Mouse (Mus musculus): Measurements from ENCODE around the gene Arhgap15. TPM values are rescaled to one million over a fixed set of nuclear protein-coding genes. Genes with fewer than 3 reads are reported as not detected.

Gene Arhgap15
- polyA plus RNA-seq, 1 experiment from 2014 or later = not detected

DNA sequence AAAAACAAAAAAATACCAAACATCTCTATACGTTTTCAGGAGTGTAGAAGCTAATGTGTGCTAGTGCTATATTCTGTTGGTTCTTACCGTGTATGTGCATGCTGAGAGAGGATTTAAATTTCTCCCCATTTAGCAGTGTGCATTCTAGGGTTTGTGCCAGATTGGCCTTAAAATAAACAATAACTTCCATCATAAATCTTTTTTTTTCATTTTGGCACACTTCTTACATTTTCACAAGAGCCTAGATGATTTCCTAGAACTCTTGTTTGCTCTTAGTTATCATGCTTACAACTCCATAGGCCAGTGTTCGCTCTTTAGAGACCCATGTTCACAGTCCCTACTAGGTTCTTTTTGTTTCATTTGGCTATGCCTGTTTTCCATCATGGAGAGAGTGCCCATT is 362.7 kb downstream of the Arhgap15 start:
- no peaks in the 10 kb centered on the region for H3K27me3 ChIP-seq
- ChIA-PET POLR2A (no interaction called here), CTCF (interaction anchor here (0.9 kb wide), 1 partner anchor 20 kb away, joined by 3 read pairs; no protein-coding TSS in a partner anchor)
- in situ Hi-C loops (cut with MboI; ENCODE audit: low pct_unique_long_range_greater_than_20kb) = no loop called here
- ATAC-seq (no peak), DNase-seq (ENCODE audit: low read depth, low spot score) (no peak)
- no peak for TF ChIP-seq CTCF (IDR thresholded peaks at IDR 0.05)

GRCm38 (mm10) chr2:44112990-44113798 is 364.6 kb downstream of the Arhgap15 start:
- TF ChIP-seq CTCF (IDR thresholded peaks at IDR 0.05) = no peak
- no peaks in the 10 kb centered on the region for H3K27me3 ChIP-seq
- in situ Hi-C loops (cut with MboI; ENCODE audit: low pct_unique_long_range_greater_than_20kb) = no loop called here
- DNase-seq (ENCODE audit: low read depth, low spot score) = no peak
- POLR2A ChIA-PET = no interaction called here
- CTCF ChIA-PET = no interaction called here
- ATAC-seq = no peak

GRCm38 (mm10) chr2:44114296-44114695 is 365.7 kb downstream of the Arhgap15 start:
- no peaks in the 10 kb centered on the region for H3K27me3 ChIP-seq
- DNase-seq (ENCODE audit: low read depth, low spot score) (no peak), ATAC-seq (no peak)
- in situ Hi-C loops (cut with MboI; ENCODE audit: low pct_unique_long_range_greater_than_20kb) = no loop called here
- TF ChIP-seq CTCF (IDR thresholded peaks at IDR 0.05) = no peak
- ChIA-PET POLR2A (no interaction called here), CTCF (no interaction called here)

DNA sequence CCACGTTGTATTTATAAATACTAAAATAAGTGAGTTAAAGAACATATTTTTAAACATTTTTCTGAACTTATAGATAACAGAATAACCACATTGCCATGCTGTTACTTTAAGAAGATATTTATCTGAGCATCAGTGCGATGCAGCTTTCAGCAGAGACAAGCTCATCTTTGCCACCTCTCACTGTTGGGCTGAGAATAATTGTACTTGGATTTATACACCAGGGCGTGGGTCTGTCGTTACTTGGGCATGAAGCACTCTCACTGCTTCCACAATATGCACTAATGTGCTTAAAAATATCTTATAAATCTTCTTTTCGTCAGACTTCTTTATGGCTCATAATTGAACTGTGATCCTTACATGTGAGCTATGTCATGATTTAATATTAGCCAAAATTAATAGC is 372.5 kb downstream of the Arhgap15 start:
- ChIA-PET CTCF (no interaction called here), POLR2A (no interaction called here)
- TF ChIP-seq CTCF (IDR thresholded peaks at IDR 0.05) = no peak
- peaks cover 8% of the 10 kb centered on the region for H3K27me3 ChIP-seq
- DNase-seq (ENCODE audit: low read depth, low spot score) = no peak
- in situ Hi-C loops (cut with MboI; ENCODE audit: low pct_unique_long_range_greater_than_20kb) = no loop called here
- no peak for ATAC-seq

DNA sequence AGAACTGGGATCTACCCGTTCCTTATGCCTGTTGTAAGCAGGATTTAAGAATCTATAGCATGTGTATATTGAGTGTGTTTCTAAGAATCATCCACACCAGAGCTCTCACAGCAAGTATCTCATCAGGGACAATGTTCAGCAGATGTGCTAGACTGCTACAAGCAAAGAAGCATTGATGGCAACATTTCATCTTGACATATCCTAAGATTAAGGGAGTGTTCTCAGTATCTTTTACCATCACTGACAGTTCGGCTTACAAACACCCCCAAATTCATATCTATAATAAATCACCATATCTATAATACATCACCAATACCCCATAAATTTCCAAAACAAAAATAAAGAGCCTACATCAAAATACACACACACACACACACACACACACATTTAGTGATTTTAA is 374.6 kb downstream of the Arhgap15 start:
- ChIA-PET POLR2A (no interaction called here), CTCF (no interaction called here)
- ATAC-seq (no peak), DNase-seq (ENCODE audit: low read depth, low spot score) (no peak)
- in situ Hi-C loops (cut with MboI; ENCODE audit: low pct_unique_long_range_greater_than_20kb) = no loop called here
- H3K27me3 ChIP-seq = peaks cover 12% of the 10 kb centered on the region
- no peak for TF ChIP-seq CTCF (IDR thresholded peaks at IDR 0.05)

GRCm38 (mm10) chr2:44124093-44124492 is 375.5 kb downstream of the Arhgap15 start:
- in situ Hi-C loops (cut with MboI; ENCODE audit: low pct_unique_long_range_greater_than_20kb) = no loop called here
- ATAC-seq = no peak
- ChIA-PET CTCF (no interaction called here), POLR2A (no interaction called here)
- TF ChIP-seq CTCF (IDR thresholded peaks at IDR 0.05) = no peak
- DNase-seq (ENCODE audit: low read depth, low spot score) = no peak
- H3K27me3 ChIP-seq = peaks cover 12% of the 10 kb centered on the region

DNA sequence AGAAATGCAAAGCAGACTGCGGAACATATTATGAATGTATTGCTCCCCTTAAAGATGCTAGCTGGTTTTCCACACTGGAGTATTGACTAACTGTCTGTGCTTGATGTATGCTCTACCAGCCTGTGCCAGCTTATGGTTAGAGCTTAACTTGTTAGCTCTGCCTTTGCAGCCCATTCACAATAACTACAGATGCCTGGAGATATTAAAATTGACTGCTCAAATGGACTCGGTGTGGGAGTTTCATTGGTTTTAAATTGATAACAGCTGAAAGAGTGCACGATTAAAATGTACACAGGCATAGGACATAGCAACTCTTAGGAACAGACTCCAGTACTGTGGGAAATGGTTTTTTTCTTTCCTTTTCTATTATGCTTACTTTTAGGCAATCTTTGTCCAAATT is 376.1 kb downstream of the Arhgap15 start:
- POLR2A ChIA-PET = no interaction called here
- CTCF ChIA-PET = no interaction called here
- H3K27me3 ChIP-seq = peaks cover 12% of the 10 kb centered on the region
- no peak for DNase-seq (ENCODE audit: low read depth, low spot score)
- no peak for ATAC-seq
- TF ChIP-seq CTCF (IDR thresholded peaks at IDR 0.05) = no peak
- in situ Hi-C loops (cut with MboI; ENCODE audit: low pct_unique_long_range_greater_than_20kb) = no loop called here

DNA sequence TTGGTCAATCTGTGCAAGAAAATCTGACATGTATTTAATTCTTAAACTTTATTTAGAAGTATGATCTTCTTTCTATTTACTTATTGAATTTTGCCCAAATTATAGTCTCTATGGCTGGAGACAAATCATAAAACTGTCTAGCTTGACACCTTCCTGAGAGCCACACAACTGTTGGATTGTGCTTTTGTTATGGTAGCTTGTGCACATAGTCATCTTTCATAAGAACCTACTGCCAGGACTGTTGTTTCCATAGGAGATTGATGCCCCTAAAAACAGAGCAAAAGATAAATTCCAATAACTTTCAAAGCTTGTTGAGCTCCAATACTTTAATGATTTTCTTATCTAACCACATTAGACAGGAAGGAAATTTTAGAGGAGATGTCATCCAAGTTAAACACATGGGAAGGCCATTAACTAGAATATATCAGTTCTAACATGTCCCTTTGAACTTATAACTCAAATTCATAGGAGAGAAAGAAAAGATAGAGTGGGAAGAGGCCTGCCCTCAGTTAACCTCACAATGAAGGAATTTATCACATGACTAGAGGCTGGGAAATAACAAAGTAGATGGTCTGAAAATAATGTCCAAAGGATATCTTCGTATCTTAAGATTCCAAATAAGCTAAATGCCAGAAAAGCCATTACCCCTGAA is 377.5 kb downstream of the Arhgap15 start:
- TF ChIP-seq CTCF (IDR thresholded peaks at IDR 0.05) = no peak
- no peak for ATAC-seq
- no peak for DNase-seq (ENCODE audit: low read depth, low spot score)
- ChIA-PET POLR2A (no interaction called here), CTCF (no interaction called here)
- in situ Hi-C loops (cut with MboI; ENCODE audit: low pct_unique_long_range_greater_than_20kb) = no loop called here
- H3K27me3 ChIP-seq = peaks cover 12% of the 10 kb centered on the region

GRCm38 (mm10) chr2:44129533-44129932 is 380.9 kb downstream of the Arhgap15 start:
- in situ Hi-C loops (cut with MboI; ENCODE audit: low pct_unique_long_range_greater_than_20kb) = no loop called here
- no peak for ATAC-seq
- no peak for DNase-seq (ENCODE audit: low read depth, low spot score)
- ChIA-PET CTCF (no interaction called here), POLR2A (no interaction called here)
- TF ChIP-seq CTCF (IDR thresholded peaks at IDR 0.05) = no peak
- H3K27me3 ChIP-seq = peaks cover 12% of the 10 kb centered on the region

DNA sequence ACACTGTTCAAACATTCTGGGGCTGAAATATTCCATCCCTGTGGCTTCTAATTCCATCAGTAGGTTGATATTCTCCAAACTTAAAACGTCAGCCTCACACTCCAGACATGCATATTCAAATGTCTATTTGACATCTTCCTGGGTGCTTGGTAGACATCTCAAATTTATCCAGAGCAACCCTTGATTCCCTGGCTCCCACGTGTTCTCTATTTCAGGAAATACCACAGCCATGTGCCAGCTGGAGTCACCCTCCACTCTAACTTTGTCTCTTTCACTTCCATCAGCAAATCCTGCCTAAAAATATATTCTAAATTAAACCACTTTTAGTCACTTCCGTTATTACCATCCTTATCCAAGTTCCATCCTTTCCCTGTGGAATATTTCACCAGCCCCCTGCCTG is 382.6 kb downstream of the Arhgap15 start:
- peaks cover 3% of the 10 kb centered on the region for H3K27me3 ChIP-seq
- POLR2A ChIA-PET = no interaction called here
- ATAC-seq (no peak), DNase-seq (ENCODE audit: low read depth, low spot score) (no peak)
- no peak for TF ChIP-seq CTCF (IDR thresholded peaks at IDR 0.05)
- CTCF ChIA-PET = no interaction called here
- in situ Hi-C loops (cut with MboI; ENCODE audit: low pct_unique_long_range_greater_than_20kb) = no loop called here

DNA sequence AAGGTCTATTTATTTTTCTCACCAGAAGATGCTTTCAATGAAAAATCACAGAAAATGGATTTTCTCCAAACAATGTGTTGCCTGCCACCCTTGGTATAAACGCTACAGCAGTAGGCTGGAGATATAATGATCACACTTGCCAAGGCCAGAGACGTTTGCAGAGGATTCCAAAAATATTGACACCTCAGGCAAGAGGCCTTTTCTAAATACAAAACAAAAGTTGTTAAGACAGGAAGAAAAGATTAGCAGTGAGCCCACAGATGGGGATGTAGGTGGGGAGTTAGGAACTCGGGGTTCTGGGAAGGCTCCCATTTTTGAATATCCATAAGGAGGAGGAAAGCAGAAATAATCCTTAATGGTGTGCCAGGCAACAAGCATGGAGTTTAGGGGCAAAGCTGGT is 386.2 kb downstream of the Arhgap15 start:
- H3K27me3 ChIP-seq = no peaks in the 10 kb centered on the region
- POLR2A ChIA-PET = no interaction called here
- no peak for TF ChIP-seq CTCF (IDR thresholded peaks at IDR 0.05)
- ATAC-seq (no peak), DNase-seq (ENCODE audit: low read depth, low spot score) (no peak)
- in situ Hi-C loops (cut with MboI; ENCODE audit: low pct_unique_long_range_greater_than_20kb) = no loop called here
- CTCF ChIA-PET = no interaction called here

GRCm38 (mm10) chr2:44140455-44140854 is 391.8 kb downstream of the Arhgap15 start:
- TF ChIP-seq CTCF (IDR thresholded peaks at IDR 0.05) = no peak
- ATAC-seq (no peak), DNase-seq (ENCODE audit: low read depth, low spot score) (no peak)
- ChIA-PET POLR2A (no interaction called here), CTCF (no interaction called here)
- in situ Hi-C loops (cut with MboI; ENCODE audit: low pct_unique_long_range_greater_than_20kb) = no loop called here
- no peaks in the 10 kb centered on the region for H3K27me3 ChIP-seq

Measured in Patski (cell line).